Mouse (Mus musculus) forebrain, embryonic 14.5 days (tissue): ENCODE data around the gene Gng8. TPM values are rescaled to one million over a fixed set of nuclear protein-coding genes. Genes with fewer than 3 reads are reported as not detected.
A peak's percentile ranks its signal among the peaks of the same experiment; 100 is the strongest.

Source experiments
- ATAC-seq: fragments of 200-750 bp; cut with Nextera tagmentation; 2 replicates; pipeline ENCODE4 v1.8.0; 2017; ENCODE audit warnings: mild to moderate bottlenecking, moderate library complexity
- DNase-seq: peaks from one replicate; pipeline ENCODE4 v3.0.0-alpha.2; 2015; ENCODE audit warnings: low spot score
- H3K27ac ChIP-seq: fragments of 300-500 bp; sonication (generic); 2 replicates; pipeline ENCODE4 v1.5.1; 2014; ENCODE audit warnings: low read depth, mild to moderate bottlenecking, control low read depth, low read length, moderate library complexity
- H3K27me3 ChIP-seq: fragments of 300-500 bp; sonication (generic); replicated peaks from 2 replicates; pipeline ENCODE4 v1.6.1; 2014; ENCODE audit warnings: low read length, control low read depth, mixed read lengths; ENCODE audit not compliant: control insufficient read depth, insufficient read depth
- H3K36me3 ChIP-seq: fragments of 300-500 bp; sonication (generic); 2 replicates; pipeline ENCODE4 v1.6.1; 2014; ENCODE audit warnings: low read length, control low read depth; ENCODE audit not compliant: control insufficient read depth, insufficient read depth
- H3K4me1 ChIP-seq: fragments of 300-500 bp; sonication (generic); 2 replicates; pipeline ENCODE4 v1.6.1; 2014; ENCODE audit warnings: antibody characterized with exemption, low read length, control low read depth; ENCODE audit not compliant: control insufficient read depth, insufficient read depth
- H3K4me2 ChIP-seq: fragments of 300-500 bp; sonication (generic); 2 replicates; pipeline ENCODE4 v1.6.1; 2014; ENCODE audit warnings: mild to moderate bottlenecking, control low read depth, low read length
- H3K4me3 ChIP-seq: fragments of 300-500 bp; sonication (generic); 2 replicates; pipeline ENCODE4 v1.5.1; 2014; ENCODE audit warnings: low read depth, low read length, control low read depth
- H3K9ac ChIP-seq: fragments of 300-500 bp; sonication (generic); 2 replicates; pipeline ENCODE4 v1.6.1; 2014; ENCODE audit warnings: mild to moderate bottlenecking, low read length, control low read depth, moderate library complexity
- H3K9me3 ChIP-seq: fragments of 300-500 bp; sonication (generic); replicated peaks from 2 replicates; pipeline ENCODE4 v1.6.1; 2016; ENCODE audit warnings: low read length, control low read depth, mixed read lengths; ENCODE audit not compliant: control insufficient read depth
- WGBS: fragments of 180-500 bp; shearing (Covaris S2); extraction: QIAGEN DNeasy Blood & Tissue Kit; methylation state at CpG from one replicate; pipeline ENCODE4 v1.1.7; 2014; 5-methylcytosine and 5-hydroxymethylcytosine counted together
- polyA plus RNA-seq: library from polyadenylated mRNA; unstranded; fragments of >200 nt; fragmentation: Nextera tagmentation; extraction: Ambion mirVana; gene quantifications from 2 replicates; pipeline ENCODE4 v1.2.1, GENCODE M21; 2014

Gng8 gene
- polyA plus RNA-seq, 1 experiment from 2014 or later, result 11.0 TPM

DNA sequence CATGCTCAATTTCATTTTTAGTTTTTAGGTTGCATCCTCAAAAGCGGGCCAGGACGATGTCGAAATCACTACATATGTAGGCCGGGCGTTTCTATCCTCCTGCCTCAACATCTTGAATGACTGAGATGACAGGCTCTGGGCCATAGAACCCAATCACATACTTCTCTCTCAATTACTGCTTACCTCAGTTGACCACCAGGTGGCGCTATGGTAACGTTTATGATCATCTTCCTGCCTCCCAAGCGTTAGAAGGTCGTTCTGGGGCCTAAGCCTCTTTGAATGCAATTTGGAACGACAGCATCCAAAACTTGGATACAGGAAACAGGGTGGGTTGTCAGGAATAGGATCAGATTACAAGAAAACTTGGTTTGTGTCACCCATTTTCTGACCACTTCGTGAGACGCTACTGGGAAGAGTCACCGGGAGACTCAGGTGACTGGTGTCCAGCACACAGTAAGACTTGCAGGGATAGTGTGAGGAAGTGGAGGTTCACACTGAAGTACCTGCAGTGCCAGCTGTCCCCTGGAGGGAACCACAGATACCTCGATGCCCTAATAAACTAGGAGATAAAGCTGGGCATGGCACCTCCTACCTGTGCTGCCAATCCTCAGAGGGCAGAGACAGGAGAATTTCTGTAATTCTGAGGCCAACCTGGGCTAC, 40.5 kb downstream of the Gng8 start:
- H3K9me3 ChIP-seq, result no peaks in the 10 kb centered on the region
- H3K27me3 ChIP-seq, result no peaks in the 10 kb centered on the region
- DNase-seq, result peak; percentile 95
- no peak overlapping the region for H3K4me2 ChIP-seq
- H3K9ac ChIP-seq, result no peak overlapping the region
- peaks cover 2% of the 10 kb centered on the region; the same call in 1 of the 2 replicates for H3K4me1 ChIP-seq
- 15% methylated on average over 14 of the region's 14 CpGs for WGBS
- no peaks in the 10 kb centered on the region for H3K36me3 ChIP-seq
- H3K27ac ChIP-seq, result 0 out of 2 replicates have a peak overlapping the region, but pooled peaks have one; percentile 35
- peak; percentile 75 for ATAC-seq
- no peak overlapping the region for H3K4me3 ChIP-seq

DNA sequence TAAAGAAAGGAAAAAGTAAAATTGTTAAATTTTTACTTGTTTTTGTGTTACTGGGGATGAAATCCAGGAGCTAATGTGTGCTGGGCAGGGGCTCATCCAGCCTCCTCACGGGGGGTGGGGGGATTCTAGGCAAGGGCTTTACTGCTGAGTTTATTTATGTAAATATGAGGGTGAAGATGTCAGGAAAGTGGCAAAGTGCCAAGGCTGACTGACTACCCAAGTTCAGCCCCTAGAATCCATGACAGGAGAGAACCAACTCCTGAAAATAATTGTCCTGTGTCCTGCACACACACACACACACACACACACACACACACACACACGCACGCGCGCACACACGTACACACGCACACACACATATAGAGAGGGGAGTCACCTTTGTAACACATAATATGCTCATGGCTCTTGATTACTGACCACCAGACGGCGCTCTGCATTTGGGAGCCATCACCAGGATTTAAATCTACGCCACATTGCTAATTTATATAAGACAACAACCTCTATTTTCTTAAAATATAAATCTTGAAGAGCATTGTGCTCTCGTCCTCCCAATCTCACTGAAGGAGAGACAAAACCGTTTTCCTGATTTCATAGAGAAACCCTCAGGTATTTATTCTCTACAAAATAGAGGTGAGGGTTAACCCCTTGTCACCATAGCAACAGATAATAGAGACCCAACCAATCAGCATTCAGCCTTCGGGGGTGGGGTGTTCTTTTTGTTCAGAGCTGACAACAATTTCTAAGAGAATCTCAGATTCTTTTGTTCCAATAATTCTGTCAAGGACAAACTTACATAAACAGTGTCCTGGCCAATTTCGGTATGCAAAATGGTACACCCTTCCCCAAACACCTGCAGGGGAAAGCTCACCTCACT, 41.4 kb downstream of the Gng8 start:
- peak; percentile 91 for DNase-seq
- peak; percentile 58 for ATAC-seq
- 34% methylated on average over 14 of the region's 14 CpGs for WGBS
- H3K4me3 ChIP-seq, result no peak overlapping the region
- H3K9ac ChIP-seq, result no peak overlapping the region
- H3K27me3 ChIP-seq, result no peaks in the 10 kb centered on the region
- peaks cover 4% of the 10 kb centered on the region; the same call in 1 of the 2 replicates for H3K4me1 ChIP-seq
- peak overlapping the region; percentile 2 for H3K27ac ChIP-seq
- no peaks in the 10 kb centered on the region for H3K36me3 ChIP-seq
- H3K4me2 ChIP-seq, result 0 out of 2 replicates have a peak overlapping the region, but pooled peaks have one; percentile 1
- no peaks in the 10 kb centered on the region for H3K9me3 ChIP-seq

DNA sequence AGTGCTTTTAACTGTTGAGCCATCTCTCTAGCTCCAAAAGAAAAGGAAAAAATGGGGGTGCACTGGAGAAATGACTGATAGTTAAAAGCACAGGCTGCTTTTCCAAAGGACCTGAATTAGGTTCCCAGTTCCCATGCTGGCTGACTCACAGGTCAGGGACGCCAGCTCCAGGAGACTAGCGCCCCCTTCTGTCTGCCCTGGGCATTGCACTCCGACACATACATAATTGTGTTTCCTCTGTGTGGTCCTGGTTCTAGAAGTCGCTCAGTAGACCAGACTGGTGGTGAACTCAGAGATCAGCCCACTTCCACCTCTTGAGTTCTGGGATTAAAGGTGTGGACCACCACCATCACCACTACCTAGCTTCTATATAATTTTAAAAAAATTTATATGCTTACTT, 45.7 kb downstream of the Gng8 start:
- Histone ChIP-seq H3K27ac (no peak overlapping the region), H3K4me3 (no peak overlapping the region), H3K4me2 (no peak overlapping the region), H3K9me3 (no peaks in the 10 kb centered on the region), H3K36me3 (no peaks in the 10 kb centered on the region), H3K4me1 (peaks cover 24% of the 10 kb centered on the region), H3K9ac (no peak overlapping the region), H3K27me3 (no peaks in the 10 kb centered on the region)
- DNase-seq (no peak), ATAC-seq (no peak)
- 49% methylated on average over 4 of the region's 4 CpGs for WGBS

DNA sequence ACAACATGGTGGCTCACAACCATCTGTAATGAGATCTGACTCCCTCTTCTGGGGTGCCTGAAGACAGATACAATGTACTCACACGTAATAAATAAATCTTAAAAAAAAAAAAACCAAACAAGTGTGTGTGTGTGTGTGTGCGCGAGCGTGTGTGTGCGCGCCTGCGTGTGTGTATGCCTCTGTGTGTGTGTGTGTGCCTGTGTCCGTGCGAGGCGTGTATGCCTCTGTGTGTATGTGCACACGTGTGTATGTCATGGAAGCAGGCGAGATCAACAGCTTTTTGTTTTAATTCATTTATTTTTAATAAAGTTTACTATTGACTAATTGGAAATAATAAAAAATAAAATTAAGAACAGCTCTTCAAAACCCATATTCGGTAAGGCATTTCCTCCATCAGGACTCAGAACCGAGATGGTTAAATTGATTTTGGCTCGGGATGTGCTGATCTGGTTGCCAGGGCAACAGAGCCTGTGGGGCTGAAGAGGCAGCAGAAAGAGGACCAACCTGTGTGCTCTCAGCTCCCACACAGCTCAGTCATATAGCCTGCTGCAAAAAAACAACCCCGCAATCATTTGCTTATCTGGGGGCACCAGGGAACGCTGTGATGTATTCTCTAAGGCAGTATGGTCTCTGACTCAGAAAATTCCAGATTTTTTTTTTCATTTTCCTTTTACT, 46.7 kb downstream of the Gng8 start:
- WGBS, result 57% methylated on average over 17 of the region's 17 CpGs
- H3K4me3 ChIP-seq, result no peak overlapping the region
- no peaks in the 10 kb centered on the region for H3K9me3 ChIP-seq
- H3K9ac ChIP-seq, result no peak overlapping the region
- peak overlapping the region; percentile 67 for H3K27ac ChIP-seq
- H3K4me1 ChIP-seq, result peaks cover 24% of the 10 kb centered on the region
- no peaks in the 10 kb centered on the region for H3K36me3 ChIP-seq
- no peaks in the 10 kb centered on the region for H3K27me3 ChIP-seq
- peak; percentile 94 for DNase-seq
- ATAC-seq, result peak; percentile 91
- H3K4me2 ChIP-seq, result peak overlapping the region; percentile 12

DNA sequence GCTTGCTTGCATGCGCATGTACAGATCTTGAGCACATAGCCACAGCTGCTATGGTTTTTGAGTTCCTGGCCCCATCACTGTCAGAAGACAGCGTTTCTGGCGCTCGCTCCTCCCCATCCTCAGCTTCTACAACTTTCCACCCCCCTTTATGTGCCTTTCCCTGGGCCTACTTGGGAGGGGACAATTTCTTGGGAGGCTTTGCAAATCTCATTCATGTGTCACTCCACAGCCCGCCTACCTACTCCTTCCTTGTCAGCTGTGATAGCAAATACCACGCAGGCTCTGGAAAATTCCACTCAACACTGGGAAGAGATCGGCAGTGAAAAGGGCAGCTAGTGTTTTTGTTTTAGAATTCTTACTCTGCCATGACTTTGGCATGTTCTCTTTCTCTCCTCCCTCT, 48.7 kb downstream of the Gng8 start:
- Histone ChIP-seq H3K4me3 (no peak overlapping the region), H3K9ac (peak overlapping the region; percentile 18; the same call in 1 of the 2 replicates), H3K9me3 (no peaks in the 10 kb centered on the region), H3K27me3 (no peaks in the 10 kb centered on the region), H3K27ac (peak overlapping the region; percentile 77), H3K4me1 (peaks cover 34% of the 10 kb centered on the region), H3K4me2 (no peak overlapping the region), H3K36me3 (no peaks in the 10 kb centered on the region)
- ATAC-seq, result no peak
- WGBS, result 40% methylated on average over 7 of the region's 7 CpGs
- no peak for DNase-seq

DNA sequence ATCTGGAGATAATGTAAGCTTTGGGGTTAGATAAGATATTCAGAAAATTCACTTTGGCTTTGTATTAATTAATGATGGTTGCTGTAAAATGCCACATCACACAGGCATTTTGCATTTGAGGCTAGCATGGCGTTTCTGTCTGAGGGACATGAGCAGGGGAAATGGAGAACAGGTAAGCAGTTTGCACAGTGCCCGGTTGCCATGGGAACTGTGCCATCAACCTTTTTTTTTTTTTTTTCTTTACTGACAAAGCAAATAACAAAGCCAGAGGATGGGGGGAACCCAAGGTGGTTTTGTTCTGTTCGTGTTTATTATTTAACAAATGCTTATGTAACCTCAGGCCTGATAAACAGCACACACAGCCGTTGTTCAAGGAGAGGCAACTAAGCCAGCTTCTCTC, 51.3 kb downstream of the Gng8 start:
- DNase-seq (peak; percentile 65), ATAC-seq (no peak)
- Histone ChIP-seq H3K36me3 (no peaks in the 10 kb centered on the region), H3K4me2 (no peak overlapping the region), H3K9me3 (no peaks in the 10 kb centered on the region), H3K4me1 (peaks cover 47% of the 10 kb centered on the region), H3K4me3 (no peak overlapping the region), H3K9ac (no peak overlapping the region), H3K27ac (peak overlapping the region; percentile 94), H3K27me3 (peaks cover 8% of the 10 kb centered on the region)
- 47% methylated on average over 4 of the region's 4 CpGs for WGBS

DNA sequence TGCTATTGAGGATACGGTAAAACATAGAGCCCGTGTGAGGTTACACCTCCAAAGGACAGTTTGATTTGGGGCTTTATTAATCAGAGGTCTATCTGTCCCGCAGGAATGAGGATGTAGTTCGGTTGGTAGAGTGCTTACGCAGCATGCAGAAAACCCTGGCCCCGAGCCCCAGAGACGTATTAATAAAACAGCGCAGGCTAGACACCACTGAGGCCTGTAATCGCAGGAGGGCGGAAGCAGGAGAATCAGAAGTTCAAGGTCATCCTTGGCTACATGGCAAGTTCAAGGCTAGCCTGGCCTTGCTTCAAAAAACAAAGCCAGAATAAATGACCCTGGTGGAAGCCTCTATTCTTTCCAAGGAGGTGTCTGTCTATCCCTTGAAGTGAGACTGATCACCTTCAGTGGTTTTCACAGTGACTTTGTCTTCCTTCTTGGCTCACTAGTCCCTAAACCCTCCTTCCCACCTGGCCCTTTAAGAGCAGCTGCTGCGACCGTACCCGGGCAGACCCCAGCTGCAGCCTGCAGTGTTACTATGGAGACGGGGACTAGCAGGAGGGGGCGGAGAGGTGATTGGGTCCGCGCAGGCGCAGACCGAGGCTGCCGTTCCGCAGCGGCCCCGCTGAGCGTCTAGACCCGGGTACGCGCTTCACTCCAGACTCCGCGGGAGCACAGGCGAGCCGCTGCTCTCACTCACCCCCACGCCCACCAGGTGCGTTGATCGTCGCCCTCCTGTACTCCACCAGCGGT, 52.6 kb downstream of the Gng8 start, which contains the start of gene Pnmal2:
TSS of gene Pnmal2 (plus strand) at position 622 of the 747 bp plus-strand sequence.
- H3K27ac ChIP-seq, result peak within 1 kb of the TSS; percentile 94
- no peaks in the 10 kb centered on the region for H3K36me3 ChIP-seq
- peaks cover 8% of the 10 kb centered on the region for H3K27me3 ChIP-seq
- H3K9me3 ChIP-seq, result no peaks in the 10 kb centered on the region
- H3K4me1 ChIP-seq, result peaks cover 50% of the 10 kb centered on the region
- peak within 1 kb of the TSS; percentile 71 for H3K4me3 ChIP-seq
- ATAC-seq (peak; percentile 92), DNase-seq (peak; percentile 97)
- H3K4me2 ChIP-seq, result peak within 1 kb of the TSS; percentile 79
- H3K9ac ChIP-seq, result peak within 1 kb of the TSS; percentile 96
- WGBS, result 17% methylated on average over 29 of the region's 36 CpGs

DNA sequence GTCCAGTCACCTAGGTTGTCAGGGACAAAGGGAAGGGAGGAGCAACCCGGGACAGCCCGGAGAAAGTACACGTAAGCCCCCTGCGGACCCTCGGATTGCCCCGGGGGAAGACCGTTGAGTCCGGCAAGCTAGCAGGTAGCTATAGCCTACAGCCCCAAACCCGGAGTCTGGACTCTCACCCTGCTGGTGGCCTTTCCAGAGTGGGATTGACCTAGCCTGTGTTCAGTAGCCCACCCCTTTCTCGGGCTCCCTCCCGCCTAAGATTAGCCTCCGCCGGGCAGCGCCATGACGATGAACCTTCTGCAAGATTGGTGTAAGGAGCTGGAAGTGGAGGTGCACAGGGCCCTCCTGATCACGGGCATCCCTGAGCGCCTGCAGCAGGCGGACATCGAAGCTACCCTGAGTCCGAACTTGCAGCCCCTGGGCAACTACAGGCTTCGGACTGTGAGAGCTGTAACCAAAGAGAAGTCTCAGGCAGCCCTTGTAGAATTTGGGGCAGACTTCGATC, 53.3 kb downstream of the Gng8 start:
- DNase-seq (no peak), ATAC-seq (no peak; the same call in none of the 2 replicates)
- Histone ChIP-seq H3K9me3 (no peaks in the 10 kb centered on the region), H3K4me2 (peak overlapping the region; percentile 79), H3K9ac (peak overlapping the region; percentile 96), H3K4me1 (peaks cover 52% of the 10 kb centered on the region), H3K27ac (peak overlapping the region; percentile 94), H3K4me3 (peak overlapping the region; percentile 71), H3K36me3 (no peaks in the 10 kb centered on the region), H3K27me3 (peaks cover 8% of the 10 kb centered on the region)
- 1% methylated on average over 19 of the region's 22 CpGs for WGBS
